In the genomic region with DNA sequence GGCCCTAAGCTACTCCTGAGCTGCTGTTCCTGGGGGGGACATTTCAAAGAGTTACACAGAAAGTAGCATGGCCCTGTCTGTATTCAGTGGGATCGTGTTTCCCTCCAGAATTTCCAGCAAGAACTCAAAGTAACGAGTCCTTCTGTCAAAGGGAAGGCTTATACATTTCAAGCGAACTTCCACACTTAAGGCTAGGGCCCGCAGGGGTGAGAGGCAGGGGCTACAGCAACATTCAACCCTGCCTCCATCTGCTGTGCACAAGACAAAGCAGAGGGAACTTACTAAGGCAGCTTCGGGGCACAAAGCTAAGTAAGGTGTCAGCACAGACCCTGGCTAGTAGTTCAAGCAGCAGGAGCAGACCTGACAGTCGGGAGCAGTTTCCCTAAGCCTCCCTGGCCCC, we compare ENCODE assay signal across 29 mouse cellular contexts.
A peak's percentile ranks its signal among the peaks of the same experiment; 100 is the strongest.
DNase-seq lines count a peak whose midpoint lies in the region; ATAC-seq lines count a peak whose summit lies in the region.
"Had no signal": no experiment of that assay in that cellular context is flagged by ENCODE, and none has a peak within 500 bp of the region (broad histone marks: within the 10 kb centered on the region; RNA-seq: fewer than 3 reads in every experiment).

No protein-coding gene starts in this region.

- ATAC-seq in embryonic facial prominence, embryonic 12.5 days (ENCODE audit: insufficient number of reproducible peaks, insufficient read depth, low FRiP score, low TSS enrichment), result no peak
- ATAC-seq in limb, embryonic 12.5 days (ENCODE audit: insufficient number of reproducible peaks, insufficient read depth, low FRiP score, low TSS enrichment, low read depth), result no peak
- ATAC-seq: CD4-positive, CD25-positive, alpha-beta regulatory T cell, adult 4 months; forebrain, embryonic 15.5 days; hindbrain, embryonic 16.5 days; intestine, embryonic 15.5 days had no signal

- no peak overlapping the region for H3K4me2 ChIP-seq in embryonic facial prominence, embryonic 12.5 days (replicated peaks)
- no peak overlapping the region for H3K4me2 ChIP-seq in limb, embryonic 12.5 days
- H3K4me2 ChIP-seq: forebrain, embryonic 15.5 days; intestine, embryonic 15.5 days; limb, embryonic 15.5 days; liver, embryonic 13.5 days; neural tube, embryonic 15.5 days; stomach, embryonic 15.5 days had no signal

- H3K9ac ChIP-seq in embryonic facial prominence, embryonic 12.5 days, result no peak overlapping the region
- H3K9ac ChIP-seq in limb, embryonic 12.5 days (replicated peaks), result no peak overlapping the region
- H3K9ac ChIP-seq: forebrain, embryonic 15.5 days; intestine, embryonic 15.5 days; limb, embryonic 15.5 days; liver, embryonic 13.5 days; neural tube, embryonic 15.5 days; stomach, embryonic 15.5 days had no signal

- no peak overlapping the region for H3K4me3 ChIP-seq in embryonic facial prominence, embryonic 12.5 days
- H3K4me3 ChIP-seq in limb, embryonic 12.5 days (replicated peaks), result no peak overlapping the region
- H3K4me3 ChIP-seq: erythroblast, embryonic 14.5 days; forebrain, embryonic 15.5 days; intestine, embryonic 15.5 days; limb, embryonic 15.5 days; liver, embryonic 13.5 days; neural tube, embryonic 15.5 days; stomach, embryonic 15.5 days had no signal

- H3K9me3 ChIP-seq in embryonic facial prominence, embryonic 12.5 days, result no peaks in the 10 kb centered on the region
- H3K9me3 ChIP-seq in limb, embryonic 12.5 days, result no peaks in the 10 kb centered on the region
- H3K9me3 ChIP-seq: forebrain, embryonic 15.5 days; intestine, embryonic 15.5 days; limb, embryonic 15.5 days; liver, embryonic 13.5 days; neural tube, embryonic 15.5 days; stomach, embryonic 15.5 days had no signal

- no peaks in the 10 kb centered on the region for H3K27me3 ChIP-seq in embryonic facial prominence, embryonic 12.5 days
- no peaks in the 10 kb centered on the region for H3K27me3 ChIP-seq in limb, embryonic 12.5 days
- H3K27me3 ChIP-seq: forebrain, embryonic 15.5 days; intestine, embryonic 15.5 days; limb, embryonic 15.5 days; liver, embryonic 13.5 days; neural tube, embryonic 15.5 days; stomach, embryonic 15.5 days had no signal

- H3K4me1 ChIP-seq in embryonic facial prominence, embryonic 12.5 days, result peaks cover 42% of the 10 kb centered on the region
- peaks cover 49% of the 10 kb centered on the region for H3K4me1 ChIP-seq in limb, embryonic 12.5 days (replicated peaks)
- H3K4me1 ChIP-seq: liver, embryonic 13.5 days; neural tube, embryonic 15.5 days had no signal

- peak overlapping the region; percentile 67; the same call in 1 of the 2 replicates for H3K27ac ChIP-seq in embryonic facial prominence, embryonic 12.5 days
- H3K27ac ChIP-seq in limb, embryonic 12.5 days, result peak overlapping the region; percentile 67
- H3K27ac ChIP-seq: forebrain, embryonic 15.5 days; intestine, embryonic 15.5 days; liver, embryonic 13.5 days; macrophage; neural tube, embryonic 15.5 days had no signal

- WGBS in embryonic facial prominence, embryonic 12.5 days, result 51% methylated on average over 6 of the region's 6 CpGs
- WGBS in limb, embryonic 12.5 days, result 40% methylated on average over 6 of the region's 6 CpGs

- H3K36me3 ChIP-seq in embryonic facial prominence, embryonic 12.5 days, result no peaks in the 10 kb centered on the region
- no peaks in the 10 kb centered on the region for H3K36me3 ChIP-seq in limb, embryonic 12.5 days
- H3K36me3 ChIP-seq: forebrain, embryonic 15.5 days; intestine, embryonic 15.5 days; limb, embryonic 15.5 days; liver, embryonic 13.5 days; neural tube, embryonic 15.5 days; stomach, embryonic 15.5 days had no signal

- DNase-seq in heart, adult 11 months, result peak; percentile 55
- DNase-seq in heart, adult 18-20 months, result no peak
- DNase-seq in 3T3-L1 (ENCODE audit: low read depth, low spot score), result peak; percentile 50
- no peak for DNase-seq in cerebellum, adult 9-11 months
- DNase-seq in T-cell, adult 2 months (ENCODE audit: low spot score), result no peak
- DNase-seq in frontal cortex, postnatal 25 days (ENCODE audit: low spot score in 2 of 2), result no peak
- DNase-seq: adrenal gland, postnatal 25 days; cerebellum, adult 11-12 months; heart, postnatal 14 days; kidney, adult 2 months; kidney, postnatal 4 days; liver, embryonic 13.5 days; lung, adult 2 months; lung, postnatal 10 days; midbrain, embryonic 14.5 days; right cerebral cortex, postnatal 14 days; thymus, adult 18-20 months; thymus, postnatal 25 days had no signal

Comparison
In these comparisons a context has a peak if more than half of its experiments do, and no peak if none do; other contexts are left out.
1. DNase-seq: peak in heart, adult 11 months (single experiment) and 3T3-L1 (single experiment); none in heart, adult 18-20 months (0 of 2), cerebellum, adult 9-11 months (single experiment), T-cell, adult 2 months (single experiment) and frontal cortex, postnatal 25 days (0 of 2).